Mouse (Mus musculus) cortical plate, adult 2 months (tissue): ENCODE results near the gene Epas1.

Experiments
- CTCF ChIP-seq: fragments of 200-500 bp; IDR thresholded peaks from 2 replicates; pipeline ENCODE4 v1.5.1; 2011; ENCODE audit warnings: mild to moderate bottlenecking, control low read depth, low read length; ENCODE audit not compliant: insufficient read depth; ENCODE audit errors: extremely low read depth
- POLR2A ChIP-seq: fragments of 200-500 bp; IDR thresholded peaks from 2 replicates; pipeline ENCODE4 v1.6.1; 2011; ENCODE audit warnings: mild to moderate bottlenecking, low read length, control low read depth; ENCODE audit not compliant: insufficient read depth; ENCODE audit errors: extremely low read depth

DNA sequence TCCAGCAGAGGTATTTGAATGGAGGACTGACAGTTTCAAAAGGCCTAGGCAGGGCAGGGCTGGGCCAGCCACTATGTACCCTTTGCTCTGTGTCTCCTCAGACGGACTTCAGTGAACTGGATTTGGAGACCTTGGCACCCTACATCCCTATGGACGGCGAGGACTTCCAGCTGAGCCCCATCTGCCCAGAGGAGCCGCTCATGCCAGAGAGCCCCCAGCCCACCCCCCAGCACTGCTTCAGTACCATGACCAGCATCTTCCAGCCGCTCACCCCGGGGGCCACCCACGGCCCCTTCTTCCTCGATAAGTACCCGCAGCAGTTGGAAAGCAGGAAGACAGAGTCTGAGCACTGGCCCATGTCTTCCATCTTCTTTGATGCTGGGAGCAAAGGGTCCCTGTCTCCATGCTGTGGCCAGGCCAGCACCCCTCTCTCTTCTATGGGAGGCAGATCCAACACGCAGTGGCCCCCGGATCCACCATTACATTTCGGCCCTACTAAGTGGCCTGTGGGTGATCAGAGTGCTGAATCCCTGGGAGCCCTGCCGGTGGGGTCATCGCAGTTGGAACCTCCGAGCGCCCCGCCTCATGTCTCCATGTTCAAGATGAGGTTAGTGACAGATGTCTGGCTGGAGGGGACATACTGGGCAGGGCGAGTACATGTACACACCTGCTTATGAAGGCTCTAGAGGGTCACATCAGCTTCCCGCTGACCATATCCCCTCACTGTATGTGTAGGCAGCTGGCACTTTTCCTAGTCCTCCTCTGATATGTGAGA lies 74.1 kb downstream of the Epas1 start:
- TF ChIP-seq CTCF (no peak), POLR2A (no peak)
